Mouse (Mus musculus) megakaryocyte-erythroid progenitor cell, adult 5-6 weeks (primary cell): ENCODE results near the gene Cyp20a1. TPM values are rescaled to one million over a fixed set of nuclear protein-coding genes. Genes with fewer than 3 reads are reported as not detected.

Source experiments
- ATAC-seq: replicated peaks from 2 replicates; pipeline ENCODE4 v1.8.0; 2016; ENCODE audit warnings: mild to moderate bottlenecking, inconsistent platforms; ENCODE audit not compliant: severe bottlenecking, poor library complexity, low FRiP score, low TSS enrichment
- total RNA-seq, 2 experiments: library from RNA; stranded (forward) in 1 of 2; stranded (reverse) in 1 of 2; fragments of 200-1000, 215-1000 nt in 1 of 2; fragments of >200 nt in 1 of 2; fragmentation: Nextera tagmentation in 1 of 2; gene quantifications; 2 replicates each; pipeline ENCODE4 v1.2.3; 2014 to 2017

Gene Cyp20a1
- total RNA-seq, 2 experiments from 2014 or later, result 16.3 to 29.1 TPM

DNA sequence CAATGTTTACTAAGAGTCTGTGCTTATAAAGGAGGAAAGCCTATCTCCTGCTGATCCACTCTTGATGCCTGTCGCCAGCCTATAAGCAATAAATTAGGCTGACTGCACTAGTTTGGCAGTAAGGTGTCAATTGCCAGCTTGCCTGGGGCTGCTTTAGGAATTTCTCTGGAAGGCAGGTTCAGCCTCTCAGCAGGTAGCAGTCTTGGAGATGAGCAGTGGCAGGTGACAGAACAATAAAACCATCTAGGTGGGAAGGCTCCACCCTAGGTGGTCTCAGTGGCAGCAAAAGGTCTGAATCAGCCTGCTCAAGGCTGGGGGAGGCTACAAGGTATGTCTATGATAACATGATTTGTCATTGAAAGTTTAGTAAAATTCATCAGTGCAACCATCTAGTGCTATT lies 89.4 kb downstream of the Cyp20a1 start:
- no peak for ATAC-seq

Other genes with a start within 250 kb of the Cyp20a1 start
- 11.1 and 17.5 TPM in 2 replicates for gene Carf, start 245.1 kb upstream of the Cyp20a1 start, total RNA-seq (2014; fragmentation: Nextera tagmentation)
- gene Carf, start 245.1 kb upstream of the Cyp20a1 start, total RNA-seq (2017), result 15.7 and 19.0 TPM in 2 replicates
- 77.4 and 91.1 TPM in 2 replicates for gene Wdr12, start 244.7 kb upstream of the Cyp20a1 start, total RNA-seq (2014; fragmentation: Nextera tagmentation)
- gene Wdr12, start 244.7 kb upstream of the Cyp20a1 start, total RNA-seq (2017), result 138 and 179 TPM in 2 replicates
- 7.5 and 10.7 TPM in 2 replicates for gene Nbeal1, start 162.7 kb upstream of the Cyp20a1 start, total RNA-seq (2014; fragmentation: Nextera tagmentation)
- gene Nbeal1, start 162.7 kb upstream of the Cyp20a1 start, total RNA-seq (2017), result 9.5 and 10.0 TPM in 2 replicates
- gene Abi2, start 66.3 kb downstream of the Cyp20a1 start, total RNA-seq (2014; fragmentation: Nextera tagmentation), result 5.9 and 7.2 TPM in 2 replicates
- gene Abi2, start 66.3 kb downstream of the Cyp20a1 start, total RNA-seq (2017), result 7.6 and 9.7 TPM in 2 replicates
- 1.3 TPM in 2 replicates for gene Raph1, start 223.8 kb downstream of the Cyp20a1 start, total RNA-seq (2014; fragmentation: Nextera tagmentation)
- 0.23 TPM in 2 replicates for gene Raph1, start 223.8 kb downstream of the Cyp20a1 start, total RNA-seq (2017)